Mouse (Mus musculus): ENCODE results near the gene Fshr. TPM values are rescaled to one million over a fixed set of nuclear protein-coding genes. Genes with fewer than 3 reads are reported as not detected.
"Not testable (repeated sequence)": the region's sequence is repeated elsewhere in the genome, so short reads cannot be mapped to it uniquely, and the experiment has no call there.

Fshr gene
- polyA plus RNA-seq, 1 experiment from 2014 or later = not detected

GRCm38 (mm10) chr17:89100719-89101350 is 99.6 kb downstream of the Fshr start:
- H3K4me1 ChIP-seq (replicated peaks; ENCODE audit: control insufficient read depth, insufficient read depth, low read length) = no peaks in the 10 kb centered on the region
- no peak overlapping the region for H3K4me3 ChIP-seq (replicated peaks; ENCODE audit: low read length)
- no peak overlapping the region for H3K4me2 ChIP-seq (ENCODE audit: low read length)
- 84% methylated on average over 5 of the region's 5 CpGs for WGBS
- no peak for ATAC-seq
- H3K9me3 ChIP-seq (ENCODE audit: control insufficient read depth, low read length) = no peaks in the 10 kb centered on the region
- no peaks in the 10 kb centered on the region for H3K27me3 ChIP-seq (replicated peaks; ENCODE audit: control insufficient read depth, insufficient read depth, low read length)
- no peak overlapping the region for H3K9ac ChIP-seq (replicated peaks; ENCODE audit: low read depth, low read length)
- no peak overlapping the region for H3K27ac ChIP-seq (ENCODE audit: low read length)
- no peaks in the 10 kb centered on the region for H3K36me3 ChIP-seq (ENCODE audit: control insufficient read depth, insufficient read depth)

- H3K4me3 ChIP-seq (replicated peaks; ENCODE audit: low read length); H3K4me1 ChIP-seq (replicated peaks; ENCODE audit: control insufficient read depth, insufficient read depth, low read length); H3K27ac ChIP-seq (ENCODE audit: low read length); H3K9ac ChIP-seq (replicated peaks; ENCODE audit: low read depth, low read length); ATAC-seq; H3K36me3 ChIP-seq (ENCODE audit: control insufficient read depth, insufficient read depth); H3K27me3 ChIP-seq (replicated peaks; ENCODE audit: control insufficient read depth, insufficient read depth, low read length); H3K9me3 ChIP-seq (ENCODE audit: control insufficient read depth, low read length); H3K4me2 ChIP-seq (ENCODE audit: low read length): not testable (repeated sequence)
- 86% methylated on average over 1 of the region's 1 CpGs for WGBS
Observed at GRCm38 (mm10) chr17:89099733-89100132, 100.7 kb downstream of the Fshr start.

- 41% methylated on average over 5 of the region's 5 CpGs for WGBS
- H3K27me3 ChIP-seq (replicated peaks; ENCODE audit: control insufficient read depth, insufficient read depth, low read length) = no peaks in the 10 kb centered on the region
- H3K4me3 ChIP-seq (replicated peaks; ENCODE audit: low read length) = no peak overlapping the region
- no peaks in the 10 kb centered on the region for H3K9me3 ChIP-seq (ENCODE audit: control insufficient read depth, low read length)
- peak; percentile 94 for ATAC-seq
- H3K4me2 ChIP-seq (ENCODE audit: low read length) = no peak overlapping the region
- peak overlapping the region; percentile 50 for H3K27ac ChIP-seq (ENCODE audit: low read length)
- H3K4me1 ChIP-seq (replicated peaks; ENCODE audit: control insufficient read depth, insufficient read depth, low read length) = peaks cover 9% of the 10 kb centered on the region
- no peaks in the 10 kb centered on the region for H3K36me3 ChIP-seq (ENCODE audit: control insufficient read depth, insufficient read depth)
- no peak overlapping the region for H3K9ac ChIP-seq (replicated peaks; ENCODE audit: low read depth, low read length)
Observed at GRCm38 (mm10) chr17:89089692-89090475, 110.6 kb downstream of the Fshr start.

- Histone ChIP-seq H3K4me1 (replicated peaks; ENCODE audit: control insufficient read depth, insufficient read depth, low read length) (peaks cover 6% of the 10 kb centered on the region), H3K9me3 (ENCODE audit: control insufficient read depth, low read length) (no peaks in the 10 kb centered on the region), H3K27me3 (replicated peaks; ENCODE audit: control insufficient read depth, insufficient read depth, low read length) (no peaks in the 10 kb centered on the region), H3K4me2 (ENCODE audit: low read length) (no peak overlapping the region), H3K27ac (ENCODE audit: low read length) (no peak overlapping the region), H3K4me3 (replicated peaks; ENCODE audit: low read length) (no peak overlapping the region), H3K9ac (replicated peaks; ENCODE audit: low read depth, low read length) (no peak overlapping the region), H3K36me3 (ENCODE audit: control insufficient read depth, insufficient read depth) (no peaks in the 10 kb centered on the region)
- 66% methylated on average over 2 of the region's 2 CpGs for WGBS
- ATAC-seq = no peak
Observed at GRCm38 (mm10) chr17:89082897-89083296, 117.6 kb downstream of the Fshr start.

GRCm38 (mm10) chr17:89079706-89080105 is 120.8 kb downstream of the Fshr start:
- ATAC-seq = peak; percentile 49
- WGBS = 47% methylated on average over 5 of the region's 5 CpGs
- no peak overlapping the region for H3K4me2 ChIP-seq (ENCODE audit: low read length)

GRCm38 (mm10) chr17:89064327-89065095 is 136.0 kb downstream of the Fshr start:
- no peaks in the 10 kb centered on the region for H3K36me3 ChIP-seq (ENCODE audit: control insufficient read depth, insufficient read depth)
- no peak overlapping the region for H3K9ac ChIP-seq (replicated peaks; ENCODE audit: low read depth, low read length)
- H3K27me3 ChIP-seq (replicated peaks; ENCODE audit: control insufficient read depth, insufficient read depth, low read length) = no peaks in the 10 kb centered on the region
- H3K4me1 ChIP-seq (replicated peaks; ENCODE audit: control insufficient read depth, insufficient read depth, low read length) = no peaks in the 10 kb centered on the region
- no peak overlapping the region for H3K4me3 ChIP-seq (replicated peaks; ENCODE audit: low read length)
- H3K9me3 ChIP-seq (ENCODE audit: control insufficient read depth, low read length) = no peaks in the 10 kb centered on the region
- no peak overlapping the region for H3K27ac ChIP-seq (ENCODE audit: low read length)
- peak; percentile 75 for ATAC-seq
- no peak overlapping the region for H3K4me2 ChIP-seq (ENCODE audit: low read length)
- 62% methylated on average over 3 of the region's 3 CpGs for WGBS

More at GRCm38 (mm10) chr17:89079706-89080105, 120.8 kb downstream of the Fshr start:
- Histone ChIP-seq H3K27ac (ENCODE audit: low read length) (peak overlapping the region; percentile 50), H3K9me3 (ENCODE audit: control insufficient read depth, low read length) (no peaks in the 10 kb centered on the region), H3K4me1 (replicated peaks; ENCODE audit: control insufficient read depth, insufficient read depth, low read length) (peaks cover 6% of the 10 kb centered on the region), H3K27me3 (replicated peaks; ENCODE audit: control insufficient read depth, insufficient read depth, low read length) (no peaks in the 10 kb centered on the region), H3K36me3 (ENCODE audit: control insufficient read depth, insufficient read depth) (no peaks in the 10 kb centered on the region), H3K9ac (replicated peaks; ENCODE audit: low read depth, low read length) (no peak overlapping the region), H3K4me3 (replicated peaks; ENCODE audit: low read length) (no peak overlapping the region)

GRCm38 (mm10) chr17:89062348-89062949 is 138.0 kb downstream of the Fshr start:
- Histone ChIP-seq H3K36me3 (ENCODE audit: control insufficient read depth, insufficient read depth) (no peaks in the 10 kb centered on the region), H3K4me2 (ENCODE audit: low read length) (no peak overlapping the region), H3K4me3 (replicated peaks; ENCODE audit: low read length) (no peak overlapping the region), H3K9ac (replicated peaks; ENCODE audit: low read depth, low read length) (no peak overlapping the region), H3K27me3 (replicated peaks; ENCODE audit: control insufficient read depth, insufficient read depth, low read length) (no peaks in the 10 kb centered on the region), H3K27ac (ENCODE audit: low read length) (no peak overlapping the region), H3K4me1 (replicated peaks; ENCODE audit: control insufficient read depth, insufficient read depth, low read length) (no peaks in the 10 kb centered on the region), H3K9me3 (ENCODE audit: control insufficient read depth, low read length) (no peaks in the 10 kb centered on the region)
- WGBS = 88% methylated on average over 8 of the region's 8 CpGs
- no peak for ATAC-seq

GRCm38 (mm10) chr17:89051031-89051563 is 149.4 kb downstream of the Fshr start:
- Histone ChIP-seq H3K36me3 (ENCODE audit: control insufficient read depth, insufficient read depth) (no peaks in the 10 kb centered on the region), H3K4me3 (replicated peaks; ENCODE audit: low read length) (no peak overlapping the region), H3K27ac (ENCODE audit: low read length) (no peak overlapping the region), H3K27me3 (replicated peaks; ENCODE audit: control insufficient read depth, insufficient read depth, low read length) (no peaks in the 10 kb centered on the region), H3K4me2 (ENCODE audit: low read length) (no peak overlapping the region), H3K9ac (replicated peaks; ENCODE audit: low read depth, low read length) (no peak overlapping the region), H3K9me3 (ENCODE audit: control insufficient read depth, low read length) (no peaks in the 10 kb centered on the region), H3K4me1 (replicated peaks; ENCODE audit: control insufficient read depth, insufficient read depth, low read length) (no peaks in the 10 kb centered on the region)
- 85% methylated on average over 3 of the region's 3 CpGs for WGBS
- ATAC-seq = no peak

GRCm38 (mm10) chr17:89049071-89049470 is 151.4 kb downstream of the Fshr start:
- no peak for ATAC-seq
- Histone ChIP-seq H3K27ac (ENCODE audit: low read length) (no peak overlapping the region), H3K36me3 (ENCODE audit: control insufficient read depth, insufficient read depth) (no peaks in the 10 kb centered on the region)

More at GRCm38 (mm10) chr17:89049071-89049470, 151.4 kb downstream of the Fshr start:
- 88% methylated on average over 2 of the region's 2 CpGs for WGBS
- H3K9me3 ChIP-seq (ENCODE audit: control insufficient read depth, low read length) = no peaks in the 10 kb centered on the region
- H3K27me3 ChIP-seq (replicated peaks; ENCODE audit: control insufficient read depth, insufficient read depth, low read length) = no peaks in the 10 kb centered on the region
- H3K4me3 ChIP-seq (replicated peaks; ENCODE audit: low read length) = no peak overlapping the region
- H3K4me2 ChIP-seq (ENCODE audit: low read length) = no peak overlapping the region
- no peak overlapping the region for H3K9ac ChIP-seq (replicated peaks; ENCODE audit: low read depth, low read length)
- H3K4me1 ChIP-seq (replicated peaks; ENCODE audit: control insufficient read depth, insufficient read depth, low read length) = no peaks in the 10 kb centered on the region

Measured in forebrain, embryonic 16.5 days (tissue).